Mouse (Mus musculus) thymus, postnatal 4 days (tissue): ENCODE data around the gene Hagh.

Source experiments
- DNase-seq: peaks from one replicate; pipeline ENCODE4 v3.0.0; 2021

The Hagh gene

DNA sequence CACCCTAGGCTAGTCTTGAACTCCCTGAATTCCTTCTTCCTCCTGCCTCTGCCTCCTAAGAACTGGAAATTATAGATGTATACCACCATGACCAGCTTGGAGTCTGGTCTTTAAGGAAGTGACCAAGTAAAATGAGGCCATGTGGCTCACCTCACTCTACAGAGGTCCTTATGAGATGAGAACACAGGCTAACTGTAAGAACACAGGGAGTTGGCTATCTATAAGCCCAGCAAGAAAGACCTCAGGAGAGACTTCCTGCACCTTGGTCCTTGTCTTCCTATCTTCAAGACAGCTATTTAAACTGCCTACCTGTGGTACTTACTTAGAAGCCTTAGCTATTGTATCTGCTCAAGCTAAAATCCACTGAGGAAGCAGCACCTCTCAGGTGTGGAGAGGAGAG, 74.0 kb downstream of the Hagh start:
- no peak for DNase-seq
